Mouse (Mus musculus) lung, adult 2 months (tissue): Measurements from ENCODE around the gene Olfm2.

Experiments used
- CTCF ChIP-seq: fragments of 200-500 bp; IDR thresholded peaks from 2 replicates; pipeline ENCODE4 v1.5.1; 2011; ENCODE audit warnings: mild to moderate bottlenecking, low read length, control low read depth; ENCODE audit not compliant: insufficient read depth
- POLR2A ChIP-seq: fragments of 200-500 bp; IDR thresholded peaks from 2 replicates; pipeline ENCODE4 v1.6.1; 2011; ENCODE audit warnings: low read depth, mild to moderate bottlenecking, control low read depth, low read length, borderline replicate concordance; ENCODE audit errors: extremely low read depth

DNA sequence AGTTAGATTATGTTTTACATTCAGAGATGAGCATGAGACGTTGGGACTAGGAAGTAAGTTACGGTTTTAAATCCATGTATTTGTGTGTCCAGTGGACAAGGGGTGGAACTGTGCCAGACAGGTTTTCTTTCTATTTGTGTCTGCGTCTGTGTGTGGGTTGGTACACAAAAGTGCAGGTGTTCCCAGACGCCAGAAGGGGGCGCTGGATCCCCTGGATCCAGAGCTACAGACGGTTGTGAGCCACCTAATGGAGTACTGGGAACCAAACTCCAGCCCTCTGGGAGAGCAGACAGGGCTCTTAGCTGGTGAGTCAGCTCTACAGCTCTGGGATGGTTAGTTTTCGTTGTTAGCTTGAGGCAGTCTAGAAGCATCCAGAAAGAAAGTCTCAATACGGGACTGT is 41.8 kb upstream of the Olfm2 start:
- TF ChIP-seq CTCF (no peak), POLR2A (no peak)
